Mouse (Mus musculus) E14TG2a.4 (cell line): ENCODE measurements around the gene Zbtb7a.
"Not testable (repeated sequence)": the region's sequence is repeated elsewhere in the genome, so short reads cannot be mapped to it uniquely, and the experiment has no call there.

Source experiments
- H3K27me3 ChIP-seq: 2 replicates; pipeline ENCODE4 v1.6.1; 2014; ENCODE audit warnings: low read length, control low read depth; ENCODE audit not compliant: insufficient read depth
- H3K36me3 ChIP-seq: 2 replicates; pipeline ENCODE4 v1.6.1; 2014; ENCODE audit warnings: low read length, control low read depth; ENCODE audit not compliant: insufficient read depth
- H3K4me1 ChIP-seq: replicated peaks from 2 replicates; pipeline ENCODE4 v1.6.1; 2014; ENCODE audit warnings: low read depth, low read length, control low read depth
- H3K4me3 ChIP-seq: replicated peaks from 2 replicates; pipeline ENCODE4 v1.5.1; 2014; ENCODE audit warnings: mild to moderate bottlenecking, low read length
- H3K9me3 ChIP-seq: 2 replicates; pipeline ENCODE4 v1.6.1; 2014; ENCODE audit warnings: low read length, control low read depth
- CTCF ChIP-seq: conservative IDR thresholded peaks from 2 replicates; pipeline ENCODE4 v1.5.1; 2014; ENCODE audit warnings: low read length
- NANOG ChIP-seq: IDR thresholded peaks from 2 replicates; pipeline ENCODE4 v1.6.1; 2014; ENCODE audit warnings: borderline replicate concordance, low read length, mixed read lengths
- POU5F1 ChIP-seq: IDR thresholded peaks from 2 replicates; pipeline ENCODE4 v1.6.1; 2014; ENCODE audit warnings: low read length, borderline replicate concordance

The Zbtb7a gene

GRCm38 (mm10) chr10:81154313-81154712 is 19.3 kb downstream of the Zbtb7a start:
- Histone ChIP-seq H3K4me1 (peaks cover 79% of the 10 kb centered on the region), H3K27me3 (no peaks in the 10 kb centered on the region), H3K36me3 (peaks cover 75% of the 10 kb centered on the region), H3K4me3 (peak overlapping the region; percentile 60), H3K9me3 (no peaks in the 10 kb centered on the region)
- TF ChIP-seq POU5F1 = no peak

GRCm38 (mm10) chr10:81154736-81155135 is 19.7 kb downstream of the Zbtb7a start:
- no peaks in the 10 kb centered on the region for H3K9me3 ChIP-seq
- peak overlapping the region; percentile 60; the same call in 1 of the 2 replicates for H3K4me3 ChIP-seq
- H3K4me1 ChIP-seq = peaks cover 77% of the 10 kb centered on the region
- peaks cover 73% of the 10 kb centered on the region for H3K36me3 ChIP-seq
- no peaks in the 10 kb centered on the region for H3K27me3 ChIP-seq
- no peak for TF ChIP-seq CTCF
- TF ChIP-seq NANOG = no peak
- no peak for TF ChIP-seq POU5F1

- TF ChIP-seq POU5F1 = no peak
- TF ChIP-seq CTCF = no peak
- TF ChIP-seq NANOG = no peak
- Histone ChIP-seq H3K36me3 (peaks cover 90% of the 10 kb centered on the region), H3K27me3 (no peaks in the 10 kb centered on the region), H3K4me3 (peak overlapping the region; percentile 35), H3K9me3 (no peaks in the 10 kb centered on the region), H3K4me1 (peaks cover 95% of the 10 kb centered on the region)
Measured at GRCm38 (mm10) chr10:81161602-81162317, 26.7 kb downstream of the Zbtb7a start.

- peak overlapping the region; percentile 35 for H3K4me3 ChIP-seq
- no peaks in the 10 kb centered on the region for H3K27me3 ChIP-seq
- no peaks in the 10 kb centered on the region for H3K9me3 ChIP-seq
- H3K36me3 ChIP-seq = peaks cover 86% of the 10 kb centered on the region
- peaks cover 96% of the 10 kb centered on the region for H3K4me1 ChIP-seq
- TF ChIP-seq NANOG (no peak), CTCF (no peak), POU5F1 (no peak)
Measured at GRCm38 (mm10) chr10:81162318-81162652, 27.3 kb downstream of the Zbtb7a start.

- H3K36me3 ChIP-seq = peaks cover 60% of the 10 kb centered on the region
- no peaks in the 10 kb centered on the region for H3K27me3 ChIP-seq
- no peak for TF ChIP-seq NANOG
- no peak for TF ChIP-seq CTCF
- no peak for TF ChIP-seq POU5F1
- no peak overlapping the region for H3K4me3 ChIP-seq
- no peaks in the 10 kb centered on the region for H3K9me3 ChIP-seq
- peaks cover 83% of the 10 kb centered on the region for H3K4me1 ChIP-seq
Measured at GRCm38 (mm10) chr10:81165118-81165517, 30.1 kb downstream of the Zbtb7a start.

GRCm38 (mm10) chr10:81167200-81168086 is 32.4 kb downstream of the Zbtb7a start, which contains the start of gene Pias4:
Gene Pias4, minus strand, starts transcription at chr10:81167923.
- Histone ChIP-seq H3K9me3 (no peaks in the 10 kb centered on the region), H3K27me3 (no peaks in the 10 kb centered on the region), H3K36me3 (peaks cover 37% of the 10 kb centered on the region), H3K4me3 (peak within 1 kb of the TSS; percentile 87), H3K4me1 (peaks cover 61% of the 10 kb centered on the region)
- no peak for TF ChIP-seq POU5F1
- TF ChIP-seq CTCF = no peak
- TF ChIP-seq NANOG = no peak

- Histone ChIP-seq H3K4me1 (peaks cover 59% of the 10 kb centered on the region), H3K9me3 (no peaks in the 10 kb centered on the region), H3K27me3 (no peaks in the 10 kb centered on the region), H3K4me3 (peak overlapping the region; percentile 87), H3K36me3 (peaks cover 31% of the 10 kb centered on the region)
- TF ChIP-seq CTCF = no peak
Measured at GRCm38 (mm10) chr10:81168087-81168431, 33.0 kb downstream of the Zbtb7a start.

- Histone ChIP-seq H3K36me3 (peaks cover 24% of the 10 kb centered on the region), H3K27me3 (no peaks in the 10 kb centered on the region), H3K4me1 (peaks cover 59% of the 10 kb centered on the region), H3K9me3 (no peaks in the 10 kb centered on the region), H3K4me3 (peak overlapping the region; percentile 87)
- TF ChIP-seq CTCF (no peak), POU5F1 (no peak), NANOG (no peak)
Measured at GRCm38 (mm10) chr10:81168521-81169244, 33.7 kb downstream of the Zbtb7a start.

GRCm38 (mm10) chr10:81169411-81169900 is 34.4 kb downstream of the Zbtb7a start:
- H3K4me1 ChIP-seq = peaks cover 59% of the 10 kb centered on the region
- not testable (repeated sequence) for H3K27me3 ChIP-seq, H3K9me3 ChIP-seq
- H3K4me3 ChIP-seq = peak overlapping the region; percentile 57
- peaks cover 17% of the 10 kb centered on the region for H3K36me3 ChIP-seq
